8 mouse cellular contexts compared by ENCODE assay signal in the genomic region with DNA sequence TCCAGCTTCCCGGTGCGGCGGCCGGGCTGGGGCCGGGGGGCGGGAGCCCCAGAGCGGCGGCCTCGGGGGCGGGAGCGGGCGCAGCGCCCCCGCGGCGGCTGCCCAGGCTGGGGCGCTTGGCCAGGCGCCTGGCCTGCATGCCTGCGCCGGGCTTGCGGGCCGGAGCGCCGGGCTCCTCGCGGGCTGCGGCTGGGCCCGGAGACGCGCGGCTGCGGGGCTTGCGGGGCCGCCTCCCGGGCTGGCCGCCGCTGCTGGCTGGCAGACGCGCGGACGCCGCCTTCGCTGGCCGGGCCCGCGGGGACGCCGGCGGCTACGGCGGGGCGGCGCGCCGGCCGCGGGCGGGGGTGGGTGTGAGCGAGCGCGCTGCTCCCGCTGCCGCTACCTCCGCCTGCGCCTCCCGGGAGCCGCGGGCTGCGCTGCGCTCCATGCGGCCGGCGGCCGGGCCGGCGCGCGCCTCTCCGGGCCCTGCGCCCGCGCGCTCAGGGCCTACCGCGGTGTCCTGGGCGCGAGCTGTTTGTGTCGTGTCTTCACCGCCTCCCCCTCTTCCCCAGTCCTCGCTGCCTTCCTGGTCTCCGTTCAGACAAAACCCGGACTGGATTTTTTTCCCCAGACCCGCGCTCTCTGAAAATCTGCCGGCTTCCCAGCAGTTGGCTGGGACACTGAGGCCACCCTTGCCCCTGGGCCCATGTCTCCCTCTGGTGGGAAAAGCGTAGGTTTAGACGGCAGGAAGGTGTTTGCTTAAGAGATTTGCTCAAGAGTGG. TPM values are rescaled to one million over a fixed set of nuclear protein-coding genes. Genes with fewer than 3 reads are reported as not detected.
DNase-seq lines count a peak whose midpoint lies in the region; ATAC-seq and TF ChIP-seq lines count a peak whose summit lies in the region.

A gene (minus strand): TSS at position 505 of the 761 bp plus-strand sequence.

- no peaks in the 10 kb centered on the region for H3K9me3 ChIP-seq in hindbrain, embryonic 13.5 days
- no peaks in the 10 kb centered on the region for H3K9me3 ChIP-seq in lung, postnatal 0 days (ENCODE audit: low read length)

- H3K27me3 ChIP-seq in hindbrain, embryonic 13.5 days, result peaks cover 5% of the 10 kb centered on the region; the same call in 1 of the 2 replicates
- H3K27me3 ChIP-seq in lung, postnatal 0 days (replicated peaks; ENCODE audit: insufficient read depth, low read length), result 0 out of 2 replicates have a peak, but pooled peaks cover 2% of the 10 kb centered on the region

- 0 out of 2 replicates have a peak, but pooled peaks have one; percentile 25 for TF ChIP-seq EP300 in lung, postnatal 0 days (IDR thresholded peaks at IDR 0.05)

- H3K27ac ChIP-seq in hindbrain, embryonic 13.5 days, result peak within 1 kb of the TSS; percentile 97
- peak within 1 kb of the TSS; percentile 92 for H3K27ac ChIP-seq in lung, postnatal 0 days (ENCODE audit: low read length)

- DNase-seq in R1 (ENCODE audit: low read depth, low spot score), result peak; percentile 95
- DNase-seq in cerebellum, postnatal 25 days, result peak; percentile 87 to 88
- peak; percentile 66 to 79 for DNase-seq in frontal cortex, postnatal 25 days (ENCODE audit: low spot score in 2 of 2)
- DNase-seq in layer of hippocampus, postnatal 14 days (ENCODE audit: low spot score in 2 of 2), result peak; percentile 85 to 88
- DNase-seq in lung, postnatal 0 days (ENCODE audit: low spot score), result peak; percentile 97
- DNase-seq in retina, adult 2 months (ENCODE audit: low read depth, low spot score), result peak; percentile 32
- DNase-seq in thymus, postnatal 25 days, result peak; percentile 77

- no peaks in the 10 kb centered on the region for H3K36me3 ChIP-seq in hindbrain, embryonic 13.5 days
- no peaks in the 10 kb centered on the region for H3K36me3 ChIP-seq in lung, postnatal 0 days (ENCODE audit: insufficient read depth, low read length)

- under 1% methylated on average over 42 of the region's 97 CpGs for WGBS in hindbrain, embryonic 13.5 days
- WGBS in lung, postnatal 0 days, result 3% methylated on average over 37 of the region's 97 CpGs

- H3K4me3 ChIP-seq in hindbrain, embryonic 13.5 days, result peak within 1 kb of the TSS; percentile 90
- H3K4me3 ChIP-seq in lung, postnatal 0 days (ENCODE audit: low read depth, low read length), result peak within 1 kb of the TSS; percentile 85

- peak within 1 kb of the TSS; percentile 95 for H3K9ac ChIP-seq in hindbrain, embryonic 13.5 days
- H3K9ac ChIP-seq in lung, postnatal 0 days (replicated peaks; ENCODE audit: low read depth), result peak within 1 kb of the TSS; percentile 56

- ATAC-seq in hindbrain, embryonic 13.5 days (ENCODE audit: low FRiP score), result peak; percentile 91
- peak; percentile 91 for ATAC-seq in lung, postnatal 0 days

- peak within 1 kb of the TSS; percentile 74 for H3K4me2 ChIP-seq in hindbrain, embryonic 13.5 days
- peak within 1 kb of the TSS; percentile 98 for H3K4me2 ChIP-seq in lung, postnatal 0 days (replicated peaks; ENCODE audit: low read depth, low read length)

- TF ChIP-seq CTCF in lung, postnatal 0 days (IDR thresholded peaks at IDR 0.05), result peak; percentile 79

- H3K4me1 ChIP-seq in hindbrain, embryonic 13.5 days (replicated peaks), result peaks cover 37% of the 10 kb centered on the region
- H3K4me1 ChIP-seq in lung, postnatal 0 days (ENCODE audit: insufficient read depth, low read depth, low read length), result peaks cover 4% of the 10 kb centered on the region; the same call in 1 of the 2 replicates

RNA-seq across cellular contexts. Expression of the gene that starts here (rescaled TPM):
- polyA plus RNA-seq in hindbrain, embryonic 13.5 days (2015; fragmentation: Nextera tagmentation; extraction: Ambion mirVana), result 8.5 and 8.7 TPM in 2 replicates
- 10 to 100 TPM; 38.3 to 38.9 TPM for total RNA-seq in layer of hippocampus, postnatal 14 days (2021)
- polyA plus RNA-seq in lung, postnatal 0 days (2015; fragmentation: Nextera tagmentation; extraction: Ambion mirVana), result 5.9 and 7.7 TPM in 2 replicates

Comparison
In these comparisons a context has a peak if more than half of its experiments do, and no peak if none do; other contexts are left out.
1. Peak in every context shown above with its lines: DNase-seq, ATAC-seq, H3K4me3 ChIP-seq and H3K27ac ChIP-seq.
2. DNase-seq: peak in every context shown above with its lines; median percentile 97 in lung, postnatal 0 days; 95 in R1; 88 in cerebellum, postnatal 25 days; 86 in layer of hippocampus, postnatal 14 days; 77 in thymus, postnatal 25 days; 72 in frontal cortex, postnatal 25 days; 32 in retina, adult 2 months.